Mouse (Mus musculus) bone marrow macrophage, adult 2 months (primary cell): ENCODE measurements around the gene Mosmo. TPM values are rescaled to one million over a fixed set of nuclear protein-coding genes. Genes with fewer than 3 reads are reported as not detected.
"Not testable (repeated sequence)": the region's sequence is repeated elsewhere in the genome, so short reads cannot be mapped to it uniquely, and the experiment has no call there.

Experiments used
- H3K27ac ChIP-seq: 2 replicates; pipeline ENCODE4 v1.5.1; 2012; ENCODE audit warnings: low read depth, low read length; ENCODE audit not compliant: insufficient read depth
- H3K4me1 ChIP-seq: 2 replicates; pipeline ENCODE4 v1.6.1; 2012; ENCODE audit warnings: low read length; ENCODE audit not compliant: control insufficient read depth, insufficient read depth
- H3K4me3 ChIP-seq: 2 replicates; pipeline ENCODE4 v1.5.1; 2012; ENCODE audit warnings: mild to moderate bottlenecking, low read length, moderate library complexity; ENCODE audit not compliant: insufficient read depth
- CTCF ChIP-seq: IDR thresholded peaks from 2 replicates; pipeline ENCODE4 v1.5.1; 2012; ENCODE audit warnings: low read depth, mild to moderate bottlenecking, low read length, moderate library complexity
- POLR2A ChIP-seq: IDR thresholded peaks from 2 replicates; pipeline ENCODE4 v1.6.1; 2012; ENCODE audit warnings: mild to moderate bottlenecking, low read depth, low read length, borderline replicate concordance
- polyA plus RNA-seq: library from polyadenylated mRNA; stranded (reverse); fragments of >200 nt; gene quantifications from 2 replicates; pipeline ENCODE4 v1.2.4, GENCODE M21; 2012; ENCODE audit not compliant: missing spikeins, insufficient read depth, insufficient read length

Gene Mosmo
- polyA plus RNA-seq, 1 experiment: 22.2 TPM

DNA sequence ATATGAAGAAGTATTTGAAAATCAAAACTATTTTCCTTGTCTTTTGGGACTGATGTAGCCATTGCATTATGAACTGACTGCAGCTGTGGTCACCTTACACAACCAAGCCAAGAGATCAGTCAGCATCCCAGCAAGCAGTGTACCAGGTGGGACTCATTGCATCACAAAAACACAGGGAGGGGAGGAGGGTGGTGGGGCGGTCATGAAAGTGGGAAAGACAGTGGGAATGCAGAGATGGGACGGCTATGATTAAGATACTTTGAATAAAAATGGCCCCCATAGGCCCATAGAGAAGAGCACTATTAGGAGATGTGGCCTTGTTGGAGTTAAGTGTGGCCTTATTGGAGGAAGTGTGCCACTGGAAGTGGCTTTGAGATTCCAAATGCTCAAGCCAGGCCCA lies 18.9 kb downstream of the Mosmo start:
- peaks cover 5% of the 10 kb centered on the region; the same call in 1 of the 2 replicates for H3K4me1 ChIP-seq
- TF ChIP-seq POLR2A: no peak
- no peak for TF ChIP-seq CTCF
- no peak overlapping the region for H3K4me3 ChIP-seq
- H3K27ac ChIP-seq: no peak overlapping the region

- TF ChIP-seq CTCF (no peak), POLR2A (no peak)
- H3K27ac ChIP-seq: no peak overlapping the region
- peaks cover 5% of the 10 kb centered on the region; the same call in 1 of the 2 replicates for H3K4me1 ChIP-seq
- H3K4me3 ChIP-seq: no peak overlapping the region
Measured at GRCm38 (mm10) chr7:120699586-120699985, 22.2 kb downstream of the Mosmo start.

GRCm38 (mm10) chr7:120703888-120704287 lies 26.5 kb downstream of the Mosmo start:
- no peak overlapping the region for H3K27ac ChIP-seq
- peaks cover 5% of the 10 kb centered on the region; the same call in 1 of the 2 replicates for H3K4me1 ChIP-seq
- TF ChIP-seq POLR2A: no peak
- no peak for TF ChIP-seq CTCF
- no peak overlapping the region for H3K4me3 ChIP-seq

DNA sequence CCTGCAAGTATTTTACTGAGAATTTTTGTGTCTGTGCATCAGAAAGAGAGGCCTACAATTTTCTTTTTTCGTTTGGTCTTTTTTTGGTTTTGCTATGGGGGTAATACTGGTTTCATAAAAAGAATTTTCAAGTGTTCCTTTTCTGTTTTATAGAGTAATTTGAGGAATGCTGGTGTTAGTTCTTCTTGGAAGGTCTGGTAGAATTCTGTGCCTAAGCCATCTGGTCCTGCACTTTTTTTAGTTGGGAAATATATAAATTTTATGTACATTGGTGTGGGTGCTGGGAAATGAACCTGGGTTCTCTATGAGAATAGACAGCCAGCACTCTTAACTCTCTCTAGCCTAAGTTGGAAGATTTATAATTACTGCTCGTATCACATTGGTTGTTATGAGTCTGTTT lies 34.7 kb downstream of the Mosmo start:
- TF ChIP-seq CTCF: no peak
- TF ChIP-seq POLR2A: no peak
- no peak overlapping the region for H3K4me3 ChIP-seq
- no peak overlapping the region for H3K27ac ChIP-seq
- no peaks in the 10 kb centered on the region for H3K4me1 ChIP-seq

DNA sequence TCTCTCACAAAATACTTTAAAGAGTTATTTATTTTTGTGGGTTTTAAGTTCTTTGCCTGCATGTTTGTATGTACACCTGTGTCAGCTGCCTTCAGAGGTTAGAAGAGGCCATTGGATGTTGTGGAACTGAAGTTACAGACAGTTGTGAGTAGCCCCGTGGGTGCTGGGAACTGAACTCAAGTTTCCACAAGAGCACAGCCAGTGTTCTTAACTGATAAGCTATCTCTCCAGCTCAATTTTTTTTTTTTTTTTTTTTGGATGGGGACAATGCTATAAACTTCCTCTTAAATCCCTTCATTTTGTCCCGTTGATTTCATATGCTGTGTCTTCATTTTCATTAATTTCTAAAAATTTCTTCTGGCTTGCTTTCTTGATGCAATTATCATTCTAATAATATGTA lies 35.8 kb downstream of the Mosmo start:
- Histone ChIP-seq H3K4me3 (no peak overlapping the region), H3K27ac (no peak overlapping the region), H3K4me1 (no peaks in the 10 kb centered on the region)
- no peak for TF ChIP-seq POLR2A
- no peak for TF ChIP-seq CTCF

DNA sequence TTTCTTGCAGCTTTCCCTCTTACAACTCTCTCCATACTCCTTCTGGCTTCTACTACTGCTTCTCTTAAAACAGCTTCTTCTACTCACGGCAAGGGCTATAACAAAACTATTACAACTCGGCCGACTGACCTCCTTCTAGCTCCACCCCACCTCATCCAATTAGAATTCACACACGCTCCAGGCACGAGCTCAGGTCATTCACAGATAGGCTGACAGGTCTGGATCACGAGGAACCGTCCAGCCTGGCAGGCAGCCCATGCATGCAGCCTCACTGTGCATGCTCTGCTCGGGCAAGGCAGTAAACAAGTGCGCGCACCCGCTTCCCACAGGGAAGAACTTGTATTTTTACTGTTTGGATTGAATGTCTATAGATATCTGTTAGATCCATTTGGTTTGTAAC lies 36.5 kb downstream of the Mosmo start:
- not testable (repeated sequence) for H3K4me3 ChIP-seq, H3K4me1 ChIP-seq, H3K27ac ChIP-seq

- no peak overlapping the region for H3K4me3 ChIP-seq
- no peaks in the 10 kb centered on the region for H3K4me1 ChIP-seq
- H3K27ac ChIP-seq: no peak overlapping the region
- TF ChIP-seq POLR2A (no peak), CTCF (no peak)
Measured at GRCm38 (mm10) chr7:120717261-120717660, 39.8 kb downstream of the Mosmo start.

GRCm38 (mm10) chr7:120721051-120721450 lies 43.6 kb downstream of the Mosmo start:
- no peaks in the 10 kb centered on the region for H3K4me1 ChIP-seq
- H3K4me3 ChIP-seq: no peak overlapping the region
- TF ChIP-seq CTCF (no peak), POLR2A (no peak)
- no peak overlapping the region for H3K27ac ChIP-seq

- TF ChIP-seq POLR2A (no peak), CTCF (no peak)
- H3K4me3 ChIP-seq: no peak overlapping the region
- no peaks in the 10 kb centered on the region for H3K4me1 ChIP-seq
- no peak overlapping the region for H3K27ac ChIP-seq
Measured at GRCm38 (mm10) chr7:120721456-120721855, 44.0 kb downstream of the Mosmo start.

DNA sequence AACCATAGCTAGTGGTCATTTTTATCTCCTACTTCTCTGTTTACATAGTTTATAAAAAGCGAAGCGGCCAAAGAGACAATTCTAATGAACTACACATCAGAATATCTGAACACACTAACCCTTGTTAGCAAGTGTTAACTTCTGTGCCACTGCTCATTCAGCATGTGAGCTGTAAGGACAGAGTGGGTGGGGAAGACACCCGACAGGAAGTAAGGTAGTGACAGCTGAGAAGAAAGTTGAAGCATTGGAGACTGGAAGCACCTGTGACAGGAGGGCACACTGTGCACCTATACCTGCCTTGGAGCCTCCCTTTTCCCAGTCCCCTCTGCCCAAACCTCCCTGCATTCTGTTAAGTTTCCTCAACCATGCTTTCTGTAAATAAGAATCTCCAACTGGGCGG lies 44.6 kb downstream of the Mosmo start:
- Histone ChIP-seq H3K4me1 (no peaks in the 10 kb centered on the region), H3K4me3 (no peak overlapping the region), H3K27ac (no peak overlapping the region)
- no peak for TF ChIP-seq POLR2A
- no peak for TF ChIP-seq CTCF

GRCm38 (mm10) chr7:120722839-120723278 lies 45.4 kb downstream of the Mosmo start:
- Histone ChIP-seq H3K4me1 (no peaks in the 10 kb centered on the region), H3K27ac (no peak overlapping the region), H3K4me3 (no peak overlapping the region)
- TF ChIP-seq POLR2A: no peak
- no peak for TF ChIP-seq CTCF

DNA sequence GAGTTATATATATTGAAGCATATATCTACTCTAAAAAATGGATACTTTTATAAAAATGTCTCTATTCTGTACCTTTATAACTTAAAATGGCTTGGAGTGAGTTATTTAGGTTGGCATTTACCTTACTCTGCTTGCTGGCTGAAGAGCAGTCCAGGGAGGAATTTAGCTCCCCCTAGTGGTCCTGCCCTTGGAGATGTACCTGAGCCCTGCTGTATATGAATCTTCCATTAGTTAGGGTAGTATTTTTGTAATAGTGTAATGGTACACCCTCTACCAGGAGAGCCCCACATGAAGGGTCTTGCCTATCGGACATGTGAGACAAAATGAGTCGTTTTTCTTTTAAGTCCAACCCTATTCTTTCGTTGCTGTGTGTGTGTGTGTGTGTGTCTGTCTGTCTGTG lies 50.2 kb downstream of the Mosmo start:
- TF ChIP-seq CTCF: peak; percentile 68
- no peak for TF ChIP-seq POLR2A
- H3K27ac ChIP-seq: no peak overlapping the region
- H3K4me3 ChIP-seq: no peak overlapping the region
- H3K4me1 ChIP-seq: 0 out of 2 replicates have a peak, but pooled peaks cover 2% of the 10 kb centered on the region
